Mouse (Mus musculus): Measurements from ENCODE around the gene Rab8a.

Gene Rab8a

GRCm38 (mm10) chr8:72146056-72146455 lies 14.9 kb upstream of the Rab8a start:
- DNase-seq (ENCODE audit: low spot score in 2 of 2): no peak

GRCm38 (mm10) chr8:72146556-72146955 lies 14.4 kb upstream of the Rab8a start:
- DNase-seq (ENCODE audit: low spot score in 2 of 2): no peak

GRCm38 (mm10) chr8:72147266-72147665 lies 13.7 kb upstream of the Rab8a start:
- no peak for DNase-seq (ENCODE audit: low spot score in 2 of 2)

- no peak for DNase-seq (ENCODE audit: low spot score in 2 of 2)
These were observed 11.9 kb upstream of the Rab8a start for GRCm38 (mm10) chr8:72149056-72149455.

GRCm38 (mm10) chr8:72151418-72152078 lies 9.5 kb upstream of the Rab8a start:
- DNase-seq (ENCODE audit: low spot score in 2 of 2): no peak

GRCm38 (mm10) chr8:72153382-72153781 lies 7.6 kb upstream of the Rab8a start:
- no peak for DNase-seq (ENCODE audit: low spot score in 2 of 2)

- DNase-seq (ENCODE audit: low spot score in 2 of 2): no peak
These were observed 2.9 kb upstream of the Rab8a start for GRCm38 (mm10) chr8:72158096-72158495.

- DNase-seq (ENCODE audit: low spot score in 2 of 2): no peak
These were observed 2.3 kb upstream of the Rab8a start for GRCm38 (mm10) chr8:72158726-72159125.

- DNase-seq (ENCODE audit: low spot score in 2 of 2): no peak
These were observed 993 bp upstream of the Rab8a start for GRCm38 (mm10) chr8:72160007-72160406.

GRCm38 (mm10) chr8:72162821-72163220 lies 1.8 kb downstream of the Rab8a start:
- no peak for DNase-seq (ENCODE audit: low spot score in 2 of 2)

GRCm38 (mm10) chr8:72169098-72169668 lies 8.2 kb downstream of the Rab8a start:
- no peak for DNase-seq (ENCODE audit: low spot score in 2 of 2)

GRCm38 (mm10) chr8:72169681-72170249 lies 8.8 kb downstream of the Rab8a start:
- DNase-seq (ENCODE audit: low spot score in 2 of 2): no peak

- peak; percentile 34 to 79 for DNase-seq (ENCODE audit: low spot score in 2 of 2)
These were observed 16.4 kb downstream of the Rab8a start for GRCm38 (mm10) chr8:72177346-72177925.

- DNase-seq (ENCODE audit: low spot score in 2 of 2): no peak
These were observed 22.7 kb downstream of the Rab8a start for GRCm38 (mm10) chr8:72183554-72184202.

- no peak for DNase-seq (ENCODE audit: low spot score in 2 of 2)
These were observed 26.9 kb downstream of the Rab8a start for GRCm38 (mm10) chr8:72187793-72188331.

GRCm38 (mm10) chr8:72189417-72190214 lies 28.6 kb downstream of the Rab8a start, which contains the start of gene Hsh2d:
Hsh2d (plus strand) TSS chr8:72189638.
- DNase-seq (ENCODE audit: low spot score in 2 of 2): no peak

GRCm38 (mm10) chr8:72190215-72190539 lies 29.2 kb downstream of the Rab8a start:
- DNase-seq (ENCODE audit: low spot score in 2 of 2): no peak

GRCm38 (mm10) chr8:72192065-72192464 lies 31.1 kb downstream of the Rab8a start:
- no peak for DNase-seq (ENCODE audit: low spot score in 2 of 2)

- no peak for DNase-seq (ENCODE audit: low spot score in 2 of 2)
These were observed 37.0 kb downstream of the Rab8a start for GRCm38 (mm10) chr8:72197997-72198396.

- DNase-seq (ENCODE audit: low spot score in 2 of 2): no peak
These were observed 47.6 kb downstream of the Rab8a start for GRCm38 (mm10) chr8:72208582-72208981.

- DNase-seq (ENCODE audit: low spot score in 2 of 2): no peak
These were observed 49.2 kb downstream of the Rab8a start for GRCm38 (mm10) chr8:72210222-72210621.
